Mouse (Mus musculus) MEL (cell line): ENCODE measurements around the gene Bex3. TPM values are rescaled to one million over a fixed set of nuclear protein-coding genes. Genes with fewer than 3 reads are reported as not detected.

Experiments
- DNase-seq: peaks from one replicate; pipeline ENCODE4 v3.0.0; 2011; ENCODE audit warnings: low read depth, low spot score
- H3K27ac ChIP-seq: 2 replicates; pipeline ENCODE4 v1.5.1; 2012; ENCODE audit warnings: low read depth, mild to moderate bottlenecking, control low read depth, low read length, moderate library complexity; ENCODE audit not compliant: control insufficient read depth
- H3K27me3 ChIP-seq, 2 experiments: fragments of 150-350 bp in 1 of 2; sonication (generic) in 1 of 2; 2 replicates each; pipeline ENCODE4 v1.6.1; 2012; ENCODE audit warnings: low read length in 2 of 2, mild to moderate bottlenecking in 2 of 2, improper control_type of control experiment in 1 of 2, moderate library complexity in 1 of 2; ENCODE audit not compliant: insufficient read depth in 2 of 2, control insufficient read depth in 1 of 2
- H3K36me3 ChIP-seq, 2 experiments: 2 replicates each; pipeline ENCODE4 v1.6.1; 2012 to 2014; ENCODE audit warnings: low read length in 2 of 2, improper control_type of control experiment in 1 of 2, inconsistent platforms in 1 of 2, mild to moderate bottlenecking in 1 of 2; ENCODE audit not compliant: insufficient read depth in 2 of 2, control insufficient read depth in 1 of 2
- H3K4me1 ChIP-seq, 2 experiments: fragments of 150-350 bp in 1 of 2; sonication (generic) in 1 of 2; 2 replicates each; pipeline ENCODE4 v1.6.1; 2012; ENCODE audit warnings: low read length in 2 of 2, improper control_type of control experiment in 1 of 2, mild to moderate bottlenecking in 1 of 2; ENCODE audit not compliant: insufficient read depth in 2 of 2, control insufficient read depth in 1 of 2
- H3K4me3 ChIP-seq, 2 experiments: fragments of 150-350 bp in 1 of 2; sonication (generic) in 1 of 2; 2 replicates each; pipeline ENCODE4 v1.5.1; 2012; ENCODE audit warnings: low read depth in 2 of 2, low read length in 2 of 2, mild to moderate bottlenecking in 2 of 2, moderate library complexity in 2 of 2, control low read depth in 1 of 2, improper control_type of control experiment in 1 of 2; ENCODE audit not compliant: control insufficient read depth in 1 of 2, insufficient read depth in 1 of 2
- H3K79me2 ChIP-seq: 2 replicates; pipeline ENCODE4 v1.6.1; 2012; ENCODE audit warnings: mild to moderate bottlenecking, low read length, moderate library complexity; ENCODE audit not compliant: control insufficient read depth, poor library complexity, insufficient read depth
- H3K9ac ChIP-seq: 2 replicates; pipeline ENCODE4 v1.6.1; 2012; ENCODE audit warnings: low read depth, mild to moderate bottlenecking, control low read depth, low read length, moderate library complexity; ENCODE audit not compliant: control insufficient read depth, poor library complexity, severe bottlenecking
- H3K9me3 ChIP-seq: fragments of 150-350 bp; sonication (generic); replicated peaks from 2 replicates; pipeline ENCODE4 v1.6.1; 2012; ENCODE audit warnings: mild to moderate bottlenecking, low read length, improper control_type of control experiment, moderate library complexity; ENCODE audit not compliant: insufficient read depth
- BHLHE40 ChIP-seq: IDR thresholded peaks from 2 replicates; pipeline ENCODE4 v1.6.1; 2012; ENCODE audit warnings: low read depth, mild to moderate bottlenecking, inconsistent platforms, low read length, improper control_type of control experiment, borderline replicate concordance
- CHD1 ChIP-seq: IDR thresholded peaks from 2 replicates; pipeline ENCODE4 v1.6.1; 2012; ENCODE audit warnings: low read depth, mild to moderate bottlenecking, inconsistent platforms, low read length, improper control_type of control experiment
- EP300 ChIP-seq, 2 experiments: IDR thresholded peaks; 2 replicates each; pipeline ENCODE4 v1.6.1; 2011; ENCODE audit warnings: improper control_type of control experiment in 2 of 2, low read length in 2 of 2, low read depth in 1 of 2, mild to moderate bottlenecking in 1 of 2
- ETS1 ChIP-seq: IDR thresholded peaks from 2 replicates; pipeline ENCODE4 v1.6.1; 2012; ENCODE audit warnings: low read depth, mild to moderate bottlenecking, inconsistent platforms, low read length, improper control_type of control experiment, moderate library complexity
- GABPA ChIP-seq: IDR thresholded peaks from 2 replicates; pipeline ENCODE4 v1.6.1; 2012; ENCODE audit warnings: low read depth, mild to moderate bottlenecking, inconsistent platforms, low read length, improper control_type of control experiment, moderate library complexity
- GATA1 ChIP-seq: IDR thresholded peaks from 2 replicates; pipeline ENCODE4 v1.6.1; 2011; ENCODE audit warnings: low read depth, low read length, improper control_type of control experiment
- HCFC1 ChIP-seq: IDR thresholded peaks from 2 replicates; pipeline ENCODE4 v1.6.1; 2012; ENCODE audit warnings: low read depth, mild to moderate bottlenecking, inconsistent platforms, low read length, improper control_type of control experiment, moderate library complexity
- KAT2A ChIP-seq: conservative IDR thresholded peaks from 2 replicates; pipeline ENCODE4 v1.6.1; 2012; ENCODE audit warnings: low read depth, low read length, improper control_type of control experiment, inconsistent platforms
- MYB ChIP-seq: IDR thresholded peaks from 2 replicates; pipeline ENCODE4 v1.6.1; 2011; ENCODE audit warnings: mild to moderate bottlenecking, low read depth, low read length, improper control_type of control experiment
- MYC ChIP-seq: IDR thresholded peaks from 2 replicates; pipeline ENCODE4 v1.6.1; 2011; ENCODE audit warnings: low read depth, mild to moderate bottlenecking, low read length, improper control_type of control experiment, moderate library complexity
- NRF1 ChIP-seq: IDR thresholded peaks from 2 replicates; pipeline ENCODE4 v1.6.1; 2014; ENCODE audit warnings: low read depth, mild to moderate bottlenecking, inconsistent platforms, low read length, improper control_type of control experiment, moderate library complexity; ENCODE audit not compliant: poor library complexity, insufficient read depth, severe bottlenecking
- TAL1 ChIP-seq: IDR thresholded peaks from 2 replicates; pipeline ENCODE4 v1.6.1; 2012; ENCODE audit warnings: mild to moderate bottlenecking, inconsistent platforms, low read length, moderate library complexity, mixed read lengths
- TCF12 ChIP-seq: IDR thresholded peaks from 2 replicates; pipeline ENCODE4 v1.6.1; 2014; ENCODE audit warnings: low read depth, mild to moderate bottlenecking, inconsistent platforms, low read length, improper control_type of control experiment, moderate library complexity
- USF2 ChIP-seq, 2 experiments: IDR thresholded peaks; 2 replicates each; pipeline ENCODE4 v1.6.1; 2011 to 2012; ENCODE audit warnings: improper control_type of control experiment in 2 of 2, low read length in 2 of 2, borderline replicate concordance in 1 of 2, inconsistent platforms in 1 of 2, low read depth in 1 of 2, mild to moderate bottlenecking in 1 of 2; ENCODE audit not compliant: insufficient read depth in 1 of 2
- ZNF384 ChIP-seq: IDR thresholded peaks from 2 replicates; pipeline ENCODE4 v1.6.1; 2012; ENCODE audit warnings: low read depth, mild to moderate bottlenecking, inconsistent platforms, low read length, improper control_type of control experiment
- polyA plus RNA-seq, 2 experiments: library from polyadenylated mRNA; stranded (reverse) in 1 of 2; unstranded in 1 of 2; fragments of >175 nt in 1 of 2; fragments of >200 nt in 1 of 2; gene quantifications; 2 replicates each; pipeline versions ENCODE4 v1.2.1 to v1.2.4; 2012; ENCODE audit warnings: low replicate concordance in 2 of 2, low read depth in 1 of 2; ENCODE audit not compliant: insufficient read length in 2 of 2, insufficient read depth in 1 of 2, missing spikeins in 1 of 2
- total RNA-seq: library from RNA; depleted of rRNA; stranded (reverse); fragments of 300-350 nt; gene quantifications from 2 replicates; pipeline ENCODE4 v1.2.3, GENCODE M21; 2012; rRNA removed

The Bex3 gene
- total and polyA plus RNA-seq, 3 experiments = 153 to 326 TPM; not detected in 1

DNA sequence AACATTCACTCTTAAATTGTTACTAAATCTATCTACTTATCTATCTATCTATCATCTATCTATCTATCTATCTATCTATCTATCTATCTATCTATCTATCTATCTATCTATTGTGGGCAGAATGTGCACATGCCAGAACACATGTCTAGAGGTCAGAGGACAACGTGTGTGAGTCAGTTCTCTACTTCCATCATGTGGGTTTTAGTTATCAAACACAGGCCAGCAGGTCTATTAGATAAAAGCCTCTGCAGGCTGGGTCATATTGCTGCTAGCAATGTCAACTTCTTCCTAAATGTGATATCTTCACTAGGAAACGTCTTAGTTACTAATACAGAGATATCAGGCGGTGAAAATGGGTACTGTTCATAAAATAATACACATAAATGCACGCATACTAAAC, 49.9 kb downstream of the Bex3 start:
- Histone ChIP-seq H3K36me3 (peaks cover 0 to 7% of the 10 kb centered on the region in 2 experiments; a peak in 2 of 4 replicates), H3K9ac (no peak overlapping the region), H3K4me1 (peaks cover 0 to 6% of the 10 kb centered on the region in 2 experiments; a peak in 1 of 4 replicates), H3K79me2 (no peaks in the 10 kb centered on the region), H3K9me3 (no peaks in the 10 kb centered on the region), H3K27me3 (no peaks in the 10 kb centered on the region; a peak in 3 of 4 replicates), H3K4me3 (no peak overlapping the region), H3K27ac (no peak overlapping the region)
- DNase-seq = peak; percentile 64
- TF ChIP-seq GATA1 (peak; percentile 89), CHD1 (no peak), USF2 (IDR thresholded peaks at IDR 0.05; ENCODE audit: borderline replicate concordance in 1 of 2, insufficient read depth in 1 of 2, low read depth in 1 of 2, low read length in 2 of 2) (no peak), NRF1 (no peak), KAT2A (no peak), ZNF384 (no peak), GABPA (no peak), BHLHE40 (peak; percentile 68), ETS1 (peak; percentile 75), TCF12 (peak; percentile 77; the same call in 1 of the 2 replicates), TAL1 (peak; percentile 46), HCFC1 (no peak), EP300 (IDR thresholded peaks at IDR 0.05; ENCODE audit: low read depth in 1 of 2, low read length in 2 of 2) (peak in 1 of 2 experiments; percentile 76; a peak in 2 of 4 replicates), MYC (no peak), MYB (no peak)

Other genes starting within 250 kb of the Bex3 start
- gene Arxes1, start 236.9 kb upstream of the Bex3 start, total RNA-seq = not detected in 2 replicates
- gene Arxes1, start 236.9 kb upstream of the Bex3 start, polyA plus RNA-seq = not detected
- gene Bex2, start 202.0 kb upstream of the Bex3 start, total RNA-seq = not detected in 2 replicates
- not detected for gene Bex2, start 202.0 kb upstream of the Bex3 start, polyA plus RNA-seq
- not detected in 2 replicates for gene Nxf3, start 185.0 kb upstream of the Bex3 start, total RNA-seq
- under 1 TPM in 1 of 2 experiments, not detected in 1; 0.08 TPM for gene Nxf3, start 185.0 kb upstream of the Bex3 start, polyA plus RNA-seq
- 219 and 240 TPM in 2 replicates for gene Bex4, start 131.3 kb upstream of the Bex3 start, total RNA-seq
- gene Bex4, start 131.3 kb upstream of the Bex3 start, polyA plus RNA-seq = 100 to 1,000 TPM in 1 of 2 experiments, not detected in 1; 412 TPM
- gene Tceal8, start 97.9 kb upstream of the Bex3 start, total RNA-seq = 26.9 and 27.4 TPM in 2 replicates
- gene Tceal8, start 97.9 kb upstream of the Bex3 start, polyA plus RNA-seq = 100 to 1,000 TPM in 1 of 2 experiments, 10 to 100 TPM in 1; 41.1 to 759 TPM
- not detected in 2 replicates for gene Tceal5, start 66.4 kb upstream of the Bex3 start, total RNA-seq
- gene Tceal5, start 66.4 kb upstream of the Bex3 start, polyA plus RNA-seq = not detected
- not detected in 2 replicates for gene Tceal7, start 55.5 kb upstream of the Bex3 start, total RNA-seq
- gene Tceal7, start 55.5 kb upstream of the Bex3 start, polyA plus RNA-seq = 1 to 10 TPM in 1 of 2 experiments, not detected in 1; 1.0 TPM
- 0.27 and 0.49 TPM in 2 replicates for gene Bex1, start 54.7 kb upstream of the Bex3 start, total RNA-seq
- under 1 TPM in 1 of 2 experiments, not detected in 1; 0.86 TPM for gene Bex1, start 54.7 kb upstream of the Bex3 start, polyA plus RNA-seq
- gene Tceal9, start 25.2 kb upstream of the Bex3 start, total RNA-seq = 68.1 and 75.2 TPM in 2 replicates
- gene Tceal9, start 25.2 kb upstream of the Bex3 start, polyA plus RNA-seq = 100 to 1,000 TPM in 1 of 2 experiments, not detected in 1; 113 TPM
- gene Kir3dl1, start 247.7 kb downstream of the Bex3 start, total RNA-seq = not detected in 2 replicates
- gene Kir3dl1, start 247.7 kb downstream of the Bex3 start, polyA plus RNA-seq = not detected